Mouse (Mus musculus) liver, postnatal 0 days (tissue): ENCODE results near the gene Spaca7. TPM values are rescaled to one million over a fixed set of nuclear protein-coding genes. Genes with fewer than 3 reads are reported as not detected.
A peak's percentile ranks its signal among the peaks of the same experiment; 100 is the strongest.

Experiments
- ATAC-seq: fragments of 200-750 bp; cut with Nextera tagmentation; 2 replicates; pipeline ENCODE4 v1.8.0; 2017; ENCODE audit warnings: mild to moderate bottlenecking, moderate library complexity
- DNase-seq: peaks from one replicate; pipeline ENCODE4 v3.0.0-alpha.2; 2016
- H3K27ac ChIP-seq: fragments of 300-500 bp; sonication (generic); 2 replicates; pipeline ENCODE4 v1.5.1; 2014; ENCODE audit warnings: antibody characterized with exemption, moderate library complexity, mild to moderate bottlenecking, low read depth
- H3K27me3 ChIP-seq: fragments of 300-500 bp; sonication (generic); 2 replicates; pipeline ENCODE4 v1.6.1; 2014; ENCODE audit warnings: low read length, control low read depth, mixed read lengths; ENCODE audit not compliant: insufficient read depth
- H3K36me3 ChIP-seq: fragments of 300-500 bp; sonication (generic); replicated peaks from 2 replicates; pipeline ENCODE4 v1.6.1; 2014; ENCODE audit warnings: mild to moderate bottlenecking, control low read depth, low read length, moderate library complexity, mixed read lengths; ENCODE audit not compliant: insufficient read depth
- H3K4me1 ChIP-seq: fragments of 300-500 bp; sonication (generic); 2 replicates; pipeline ENCODE4 v1.6.1; 2014; ENCODE audit warnings: antibody characterized with exemption, mild to moderate bottlenecking, control low read depth; ENCODE audit not compliant: insufficient read depth
- H3K4me2 ChIP-seq: fragments of 300-500 bp; sonication (generic); 2 replicates; pipeline ENCODE4 v1.6.1; 2014; ENCODE audit warnings: low read depth, mild to moderate bottlenecking, low read length, moderate library complexity, mixed read lengths
- H3K4me3 ChIP-seq: fragments of 300-500 bp; sonication (generic); 2 replicates; pipeline ENCODE4 v1.5.1; 2014; ENCODE audit warnings: low read depth, low read length
- H3K9ac ChIP-seq: fragments of 300-500 bp; sonication (generic); replicated peaks from 2 replicates; pipeline ENCODE4 v1.6.1; 2014; ENCODE audit warnings: mild to moderate bottlenecking, moderate library complexity
- H3K9me3 ChIP-seq: fragments of 300-500 bp; sonication (generic); 2 replicates; pipeline ENCODE4 v1.6.1; 2016; ENCODE audit warnings: mild to moderate bottlenecking, control low read depth, low read length, mixed read lengths
- CTCF ChIP-seq: sonication (generic); IDR thresholded peaks from 2 replicates; pipeline ENCODE4 v1.5.1; 2016; ENCODE audit warnings: antibody characterized with exemption, low read depth
- EP300 ChIP-seq: IDR thresholded peaks from 2 replicates; pipeline ENCODE4 v1.6.1; 2016; ENCODE audit warnings: antibody characterized with exemption, low read depth, mild to moderate bottlenecking
- WGBS: fragments of 180-500 bp; shearing (Covaris S2); extraction: QIAGEN DNeasy Blood & Tissue Kit; methylation state at CpG from one replicate; pipeline ENCODE4 v1.1.7; 2014; ENCODE audit not compliant: insufficient replicate concordance; 5-methylcytosine and 5-hydroxymethylcytosine counted together
- polyA plus RNA-seq: library from polyadenylated mRNA; unstranded; fragments of >200 nt; fragmentation: Nextera tagmentation; extraction: Ambion mirVana; gene quantifications from 2 replicates; pipeline ENCODE4 v1.2.1, GENCODE M21; 2015

Spaca7 gene
- polyA plus RNA-seq, 1 experiment from 2014 or later, result not detected

DNA sequence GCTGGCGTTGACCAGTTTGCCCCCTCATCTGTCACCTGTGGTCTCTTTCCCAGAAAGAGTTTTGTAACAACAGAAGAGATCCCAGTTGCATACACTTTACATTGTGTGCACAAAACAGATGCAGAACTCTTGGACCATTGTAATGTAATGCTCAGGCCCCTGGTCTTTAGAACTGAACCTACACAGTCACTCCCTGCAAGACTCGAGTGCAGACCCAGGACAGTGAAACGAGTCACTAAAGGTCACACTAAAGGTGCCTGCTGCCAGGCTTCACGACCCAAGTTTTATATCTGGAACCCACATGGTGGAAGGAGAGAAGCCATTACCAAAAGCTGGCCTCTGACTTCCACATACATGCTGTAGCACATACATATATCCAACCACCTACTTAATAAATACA, 27.2 kb upstream of the Spaca7 start:
- no peak for TF ChIP-seq CTCF
- TF ChIP-seq EP300, result no peak
- Histone ChIP-seq H3K27me3 (peaks cover 7% of the 10 kb centered on the region; the same call in 1 of the 2 replicates), H3K27ac (no peak overlapping the region), H3K9me3 (no peaks in the 10 kb centered on the region), H3K4me2 (no peak overlapping the region), H3K36me3 (no peaks in the 10 kb centered on the region), H3K4me3 (no peak overlapping the region), H3K9ac (no peak overlapping the region), H3K4me1 (no peaks in the 10 kb centered on the region)
- no peak for ATAC-seq
- 48% methylated on average over 4 of the region's 4 CpGs for WGBS
- DNase-seq, result no peak

DNA sequence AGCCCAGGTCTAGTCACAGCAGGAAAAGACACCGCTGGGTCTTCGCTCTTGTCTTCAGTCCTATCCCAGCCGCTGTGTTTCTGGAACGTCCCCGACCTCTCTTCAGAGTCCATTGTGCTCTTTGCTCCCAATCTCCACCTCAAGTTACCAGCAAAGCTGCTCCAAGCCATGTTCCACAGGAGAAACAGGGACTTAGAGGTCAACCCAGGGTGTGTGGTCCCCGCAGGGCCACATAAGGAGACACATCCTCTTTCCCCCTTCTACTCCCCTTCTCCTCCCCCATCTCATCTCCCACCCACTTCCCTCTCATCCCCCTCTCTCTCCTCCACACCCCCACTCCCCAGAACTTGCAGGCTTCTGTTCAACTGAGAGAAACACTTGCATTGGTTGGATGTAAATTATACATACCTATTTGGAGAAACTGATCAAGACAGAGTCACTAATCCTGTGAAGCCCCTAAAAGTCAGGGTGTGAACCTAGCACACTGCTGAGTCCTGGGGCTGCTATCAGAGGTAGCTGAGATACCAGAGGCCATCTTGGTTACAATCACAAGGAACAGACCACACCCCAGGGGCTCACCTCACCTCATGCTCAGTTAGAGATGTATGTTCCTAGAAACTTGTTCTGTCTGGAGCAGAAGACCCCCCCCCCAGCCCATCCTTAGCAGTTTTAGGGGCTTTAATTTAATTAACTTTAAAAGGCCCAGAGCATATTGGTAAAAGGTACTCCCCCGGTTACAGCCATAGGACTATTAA, 25.2 kb upstream of the Spaca7 start:
- Histone ChIP-seq H3K4me2 (no peak overlapping the region), H3K36me3 (no peaks in the 10 kb centered on the region), H3K4me3 (no peak overlapping the region), H3K27me3 (peaks cover 11% of the 10 kb centered on the region; the same call in 1 of the 2 replicates), H3K27ac (no peak overlapping the region), H3K4me1 (no peaks in the 10 kb centered on the region), H3K9me3 (0 out of 2 replicates have a peak, but pooled peaks cover 3% of the 10 kb centered on the region), H3K9ac (no peak overlapping the region)
- no peak for TF ChIP-seq CTCF
- TF ChIP-seq EP300, result no peak
- 70% methylated on average over 7 of the region's 7 CpGs for WGBS
- ATAC-seq, result no peak
- no peak for DNase-seq

DNA sequence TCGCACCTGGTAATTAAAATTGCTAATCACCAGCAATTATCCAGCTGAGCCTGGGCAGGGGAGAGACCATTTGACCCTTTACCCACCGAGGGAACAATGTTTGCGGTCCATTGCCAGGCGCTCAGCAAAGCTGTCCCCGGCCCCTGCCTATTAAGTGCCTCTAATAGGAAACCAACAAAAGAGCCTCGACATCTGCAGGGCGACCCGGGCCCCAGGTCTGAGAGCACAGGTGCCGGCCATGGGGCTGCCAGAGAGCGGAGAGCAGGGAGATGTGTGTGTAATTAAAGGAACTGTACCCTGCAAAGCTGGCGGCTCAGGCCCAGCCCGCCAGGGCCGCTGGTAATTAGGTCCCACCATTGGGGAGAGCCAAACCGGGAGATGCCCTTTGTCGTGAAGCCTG, 24.6 kb upstream of the Spaca7 start:
- H3K4me2 ChIP-seq, result no peak overlapping the region
- no peaks in the 10 kb centered on the region for H3K4me1 ChIP-seq
- H3K9me3 ChIP-seq, result 0 out of 2 replicates have a peak, but pooled peaks cover 3% of the 10 kb centered on the region
- no peak for DNase-seq
- H3K9ac ChIP-seq, result no peak overlapping the region
- 16% methylated on average over 15 of the region's 15 CpGs for WGBS
- no peaks in the 10 kb centered on the region for H3K36me3 ChIP-seq
- no peak for ATAC-seq
- no peak for TF ChIP-seq EP300
- no peak for TF ChIP-seq CTCF
- peaks cover 11% of the 10 kb centered on the region; the same call in 1 of the 2 replicates for H3K27me3 ChIP-seq
- H3K27ac ChIP-seq, result no peak overlapping the region
- H3K4me3 ChIP-seq, result no peak overlapping the region

DNA sequence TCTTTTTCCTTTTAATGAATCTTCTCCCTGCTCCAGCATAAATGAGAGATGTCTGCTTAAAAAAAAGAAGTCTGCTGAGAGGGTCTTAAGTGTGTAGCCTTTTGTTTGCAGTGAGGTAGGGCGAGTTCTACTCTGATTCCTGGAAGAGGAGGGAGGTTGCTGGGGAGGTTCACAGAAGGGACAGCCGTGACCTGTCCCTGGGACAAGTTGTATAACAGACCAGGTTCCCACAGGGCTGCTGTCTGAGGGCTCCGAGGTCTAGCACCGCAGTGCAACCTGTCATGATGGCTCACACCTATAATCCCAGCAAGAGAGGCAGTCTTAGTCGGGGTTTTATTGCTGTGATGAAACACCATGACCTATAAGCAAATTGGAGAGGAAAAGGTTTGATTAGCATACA, 24.1 kb upstream of the Spaca7 start:
- Histone ChIP-seq H3K27me3 (peaks cover 11% of the 10 kb centered on the region; the same call in 1 of the 2 replicates), H3K4me1 (no peaks in the 10 kb centered on the region), H3K9ac (no peak overlapping the region), H3K36me3 (no peaks in the 10 kb centered on the region), H3K4me2 (no peak overlapping the region), H3K9me3 (0 out of 2 replicates have a peak, but pooled peaks cover 3% of the 10 kb centered on the region), H3K4me3 (no peak overlapping the region), H3K27ac (no peak overlapping the region)
- no peak for TF ChIP-seq EP300
- no peak for TF ChIP-seq CTCF
- 42% methylated on average over 5 of the region's 5 CpGs for WGBS
- no peak for DNase-seq
- no peak for ATAC-seq

DNA sequence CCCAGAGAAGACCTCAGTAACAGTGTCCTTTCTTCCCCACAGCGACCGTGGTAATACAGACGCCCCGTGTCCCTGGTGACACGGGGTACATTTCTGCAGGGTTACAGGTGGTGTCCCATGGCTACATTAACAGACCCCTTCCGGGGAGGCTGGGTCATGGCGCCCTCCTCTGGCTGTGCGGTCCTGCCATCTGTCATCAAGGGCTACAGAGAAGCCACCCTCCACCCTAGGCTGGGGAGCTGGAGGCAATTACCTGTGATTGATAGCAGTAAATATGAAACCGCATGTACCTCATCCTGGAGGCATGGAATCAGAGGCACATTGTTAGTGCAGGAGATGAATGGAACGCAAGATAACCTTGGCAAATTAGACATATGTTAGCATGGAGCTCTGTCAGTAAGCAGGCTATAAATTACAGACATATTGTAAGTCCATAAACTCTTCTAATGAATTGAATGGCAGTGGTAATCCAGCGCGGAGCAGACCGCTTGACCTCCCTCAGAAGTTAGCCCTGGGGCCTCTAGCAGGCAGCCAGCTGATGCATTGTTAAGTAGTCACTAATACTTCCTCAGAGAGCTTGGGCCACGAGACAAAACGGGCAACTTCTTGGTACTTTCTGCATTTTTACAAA, 17.2 kb upstream of the Spaca7 start:
- DNase-seq, result no peak
- no peaks in the 10 kb centered on the region for H3K36me3 ChIP-seq
- ATAC-seq, result no peak
- H3K4me3 ChIP-seq, result no peak overlapping the region
- TF ChIP-seq EP300, result no peak
- 0 out of 2 replicates have a peak, but pooled peaks have one; percentile 13 for TF ChIP-seq CTCF
- H3K4me2 ChIP-seq, result no peak overlapping the region
- H3K9ac ChIP-seq, result no peak overlapping the region
- peaks cover 16% of the 10 kb centered on the region for H3K27me3 ChIP-seq
- WGBS, result 61% methylated on average over 15 of the region's 15 CpGs
- H3K27ac ChIP-seq, result no peak overlapping the region
- H3K4me1 ChIP-seq, result no peaks in the 10 kb centered on the region
- 0 out of 2 replicates have a peak, but pooled peaks cover 3% of the 10 kb centered on the region for H3K9me3 ChIP-seq

DNA sequence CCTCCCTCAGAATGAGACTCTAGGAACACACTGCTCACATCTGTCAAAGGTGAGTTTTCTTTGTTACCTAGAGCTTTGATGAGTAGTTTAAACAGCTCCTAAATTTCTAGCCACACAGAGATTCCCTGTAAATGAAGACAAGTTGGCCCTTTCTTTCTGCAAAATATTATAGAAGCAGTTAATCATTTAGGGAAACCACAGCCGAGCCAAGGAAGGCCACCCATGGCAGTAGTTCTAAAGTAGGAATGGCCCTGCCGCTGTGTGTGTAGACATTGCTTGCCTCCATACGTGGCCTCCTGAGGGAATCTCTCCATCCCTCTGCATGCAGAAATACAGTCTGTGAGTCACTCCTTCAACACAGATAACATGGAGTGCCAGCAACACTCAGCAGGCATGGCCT, 14.0 kb upstream of the Spaca7 start:
- Histone ChIP-seq H3K27ac (no peak overlapping the region), H3K9ac (no peak overlapping the region), H3K4me1 (no peaks in the 10 kb centered on the region), H3K4me3 (no peak overlapping the region), H3K36me3 (no peaks in the 10 kb centered on the region), H3K27me3 (peaks cover 25% of the 10 kb centered on the region), H3K9me3 (no peaks in the 10 kb centered on the region), H3K4me2 (no peak overlapping the region)
- no peak for ATAC-seq
- TF ChIP-seq CTCF (no peak), EP300 (no peak)
- DNase-seq, result no peak
- 72% methylated on average over 3 of the region's 3 CpGs for WGBS
